Mouse (Mus musculus) intestine, embryonic 14.5 days (tissue): ENCODE measurements around the gene Plcb1. TPM values are rescaled to one million over a fixed set of nuclear protein-coding genes. Genes with fewer than 3 reads are reported as not detected.

Experiments used
- ATAC-seq: fragments of 200-750 bp; cut with Nextera tagmentation; replicated peaks from 2 replicates; pipeline ENCODE4 v1.8.0; 2017; ENCODE audit warnings: low read depth, moderate number of reproducible peaks, moderate TSS enrichment, moderate library complexity; ENCODE audit not compliant: low FRiP score, low TSS enrichment
- DNase-seq: peaks from one replicate; pipeline ENCODE4 v3.0.0-alpha.2; 2018; ENCODE audit warnings: low spot score
- H3K27ac ChIP-seq: fragments of 300-500 bp; sonication (generic); 2 replicates; pipeline ENCODE4 v1.5.1; 2014; ENCODE audit warnings: low read depth, mild to moderate bottlenecking, control low read depth
- H3K27me3 ChIP-seq: fragments of 300-500 bp; sonication (generic); replicated peaks from 2 replicates; pipeline ENCODE4 v1.6.1; 2014; ENCODE audit warnings: low read length, control low read depth; ENCODE audit not compliant: control insufficient read depth, insufficient read depth
- H3K36me3 ChIP-seq: fragments of 300-500 bp; sonication (generic); 2 replicates; pipeline ENCODE4 v1.6.1; 2014; ENCODE audit warnings: low read length, control low read depth; ENCODE audit not compliant: control insufficient read depth, insufficient read depth
- H3K4me1 ChIP-seq: fragments of 300-500 bp; sonication (generic); replicated peaks from 2 replicates; pipeline ENCODE4 v1.6.1; 2014; ENCODE audit warnings: low read length, control low read depth, mixed read lengths; ENCODE audit not compliant: control insufficient read depth, insufficient read depth
- H3K4me2 ChIP-seq: fragments of 300-500 bp; sonication (generic); 2 replicates; pipeline ENCODE4 v1.6.1; 2014; ENCODE audit warnings: low read length
- H3K4me3 ChIP-seq: fragments of 300-500 bp; sonication (generic); 2 replicates; pipeline ENCODE4 v1.5.1; 2014; ENCODE audit warnings: low read depth, low read length, control low read depth, mixed read lengths
- H3K9ac ChIP-seq: fragments of 300-500 bp; sonication (generic); 2 replicates; pipeline ENCODE4 v1.6.1; 2014; ENCODE audit warnings: mild to moderate bottlenecking, low read length
- H3K9me3 ChIP-seq: fragments of 300-500 bp; sonication (generic); 2 replicates; pipeline ENCODE4 v1.6.1; 2016; ENCODE audit warnings: low read length, control low read depth; ENCODE audit not compliant: control insufficient read depth
- WGBS: fragments of 180-500 bp; shearing (Covaris S2); extraction: QIAGEN DNeasy Blood & Tissue Kit; methylation state at CpG from one replicate; pipeline ENCODE4 v1.1.7; 2014; 5-methylcytosine and 5-hydroxymethylcytosine counted together
- polyA plus RNA-seq: library from polyadenylated mRNA; unstranded; fragments of >200 nt; fragmentation: Nextera tagmentation; extraction: Ambion mirVana; gene quantifications from 2 replicates; pipeline ENCODE4 v1.2.1, GENCODE M21; 2014

Plcb1 gene
- polyA plus RNA-seq, 1 experiment from 2014 or later = 14.0 TPM

- no peak for DNase-seq
- 47% methylated on average over 3 of the region's 3 CpGs for WGBS
- H3K27ac ChIP-seq = no peak overlapping the region; the same call in 1 of the 2 replicates
These were observed 59.4 kb downstream of the Plcb1 start for GRCm38 (mm10) chr2:134845239-134845738.

GRCm38 (mm10) chr2:134846555-134846954 is 60.7 kb downstream of the Plcb1 start:
- Histone ChIP-seq H3K9me3 (no peaks in the 10 kb centered on the region), H3K9ac (no peak overlapping the region), H3K4me3 (no peak overlapping the region), H3K36me3 (no peaks in the 10 kb centered on the region), H3K27ac (no peak overlapping the region), H3K27me3 (no peaks in the 10 kb centered on the region), H3K4me2 (no peak overlapping the region), H3K4me1 (no peaks in the 10 kb centered on the region)
- ATAC-seq = no peak
- no peak for DNase-seq
- whole genome bisulfite sequencing = 87% methylated on average over 3 of the region's 3 CpGs

More at GRCm38 (mm10) chr2:134845239-134845738, 59.4 kb downstream of the Plcb1 start:
- ATAC-seq = peak; percentile 30; the same call in 1 of the 2 replicates
- no peaks in the 10 kb centered on the region for H3K9me3 ChIP-seq
- 0 out of 2 replicates have a peak overlapping the region, but pooled peaks have one; percentile 20 for H3K4me2 ChIP-seq
- no peaks in the 10 kb centered on the region for H3K4me1 ChIP-seq
- H3K36me3 ChIP-seq = no peaks in the 10 kb centered on the region
- H3K9ac ChIP-seq = no peak overlapping the region
- no peaks in the 10 kb centered on the region for H3K27me3 ChIP-seq
- H3K4me3 ChIP-seq = no peak overlapping the region

- 0 out of 2 replicates have a peak, but pooled peaks cover 6% of the 10 kb centered on the region for H3K4me1 ChIP-seq
- H3K9ac ChIP-seq = no peak overlapping the region
- no peaks in the 10 kb centered on the region for H3K9me3 ChIP-seq
- H3K27ac ChIP-seq = no peak overlapping the region
- H3K4me2 ChIP-seq = no peak overlapping the region
- H3K4me3 ChIP-seq = no peak overlapping the region
- ATAC-seq (no peak), DNase-seq (no peak)
- H3K36me3 ChIP-seq = no peaks in the 10 kb centered on the region
- 71% methylated on average over 13 of the region's 13 CpGs for WGBS
- H3K27me3 ChIP-seq = no peaks in the 10 kb centered on the region
These were observed 65.6 kb downstream of the Plcb1 start for GRCm38 (mm10) chr2:134851189-134852171.

- no peak for DNase-seq
These were observed 70.4 kb downstream of the Plcb1 start for GRCm38 (mm10) chr2:134856239-134856638.

GRCm38 (mm10) chr2:134856691-134857090 is 70.8 kb downstream of the Plcb1 start:
- 0 out of 2 replicates have a peak, but pooled peaks cover 6% of the 10 kb centered on the region for H3K4me1 ChIP-seq
- no peak overlapping the region for H3K4me3 ChIP-seq
- no peak for ATAC-seq
- H3K4me2 ChIP-seq = no peak overlapping the region
- no peak overlapping the region for H3K9ac ChIP-seq
- no peak overlapping the region for H3K27ac ChIP-seq
- WGBS = 60% methylated on average over 2 of the region's 2 CpGs
- no peak for DNase-seq
- H3K9me3 ChIP-seq = no peaks in the 10 kb centered on the region
- H3K27me3 ChIP-seq = no peaks in the 10 kb centered on the region
- H3K36me3 ChIP-seq = no peaks in the 10 kb centered on the region

More at GRCm38 (mm10) chr2:134856239-134856638, 70.4 kb downstream of the Plcb1 start:
- Histone ChIP-seq H3K4me3 (no peak overlapping the region), H3K4me1 (0 out of 2 replicates have a peak, but pooled peaks cover 6% of the 10 kb centered on the region), H3K27ac (no peak overlapping the region), H3K9me3 (no peaks in the 10 kb centered on the region), H3K9ac (no peak overlapping the region), H3K27me3 (no peaks in the 10 kb centered on the region), H3K36me3 (no peaks in the 10 kb centered on the region), H3K4me2 (no peak overlapping the region)
- ATAC-seq = no peak

- Histone ChIP-seq H3K9ac (no peak overlapping the region), H3K27ac (no peak overlapping the region), H3K9me3 (no peaks in the 10 kb centered on the region), H3K4me3 (no peak overlapping the region), H3K4me2 (no peak overlapping the region), H3K27me3 (no peaks in the 10 kb centered on the region), H3K36me3 (no peaks in the 10 kb centered on the region), H3K4me1 (no peaks in the 10 kb centered on the region)
- ATAC-seq = no peak
- DNase-seq = no peak
- WGBS = 74% methylated on average over 7 of the region's 7 CpGs
These were observed 79.2 kb downstream of the Plcb1 start for GRCm38 (mm10) chr2:134864985-134865645.

GRCm38 (mm10) chr2:134867381-134867780 is 81.5 kb downstream of the Plcb1 start:
- 84% methylated on average over 6 of the region's 6 CpGs for WGBS
- Histone ChIP-seq H3K27ac (no peak overlapping the region), H3K4me2 (no peak overlapping the region), H3K4me3 (no peak overlapping the region), H3K4me1 (no peaks in the 10 kb centered on the region), H3K9me3 (no peaks in the 10 kb centered on the region), H3K36me3 (no peaks in the 10 kb centered on the region), H3K27me3 (no peaks in the 10 kb centered on the region), H3K9ac (no peak overlapping the region)
- ATAC-seq (no peak), DNase-seq (no peak)

GRCm38 (mm10) chr2:134871692-134872489 is 86.0 kb downstream of the Plcb1 start:
- Histone ChIP-seq H3K27ac (no peak overlapping the region), H3K4me2 (no peak overlapping the region), H3K9ac (no peak overlapping the region), H3K36me3 (no peaks in the 10 kb centered on the region), H3K4me3 (no peak overlapping the region), H3K9me3 (no peaks in the 10 kb centered on the region), H3K27me3 (no peaks in the 10 kb centered on the region), H3K4me1 (no peaks in the 10 kb centered on the region)
- no peak for ATAC-seq
- 68% methylated on average over 9 of the region's 9 CpGs for WGBS
- no peak for DNase-seq
